Mouse (Mus musculus) frontal cortex, postnatal 36 days (tissue): Measurements from ENCODE around the gene Il31.
"Not testable (repeated sequence)": the region's sequence is repeated elsewhere in the genome, so short reads cannot be mapped to it uniquely, and the experiment has no call there.

Source experiments
- DNase-seq, 2 experiments: peaks; one replicate each; pipeline ENCODE4 v3.0.0; 2022; ENCODE audit warnings: low spot score in 2 of 2

Il31 gene

GRCm38 (mm10) chr5:123489112-123489785 lies at the start of gene Il31, which contains the start of gene Lrrc43:
Gene Il31 (minus strand): TSS chr5:123489489.
Gene Lrrc43 (plus strand): TSS chr5:123489305.
- no peak for DNase-seq

- no peak for DNase-seq
Observed at GRCm38 (mm10) chr5:123533801-123534200, 44.5 kb upstream of the Il31 start.

GRCm38 (mm10) chr5:123530056-123530455 lies 40.8 kb upstream of the Il31 start:
- DNase-seq = no peak

- DNase-seq = no peak
Observed at GRCm38 (mm10) chr5:123528641-123529040, 39.4 kb upstream of the Il31 start.

GRCm38 (mm10) chr5:123525916-123526495 lies 36.7 kb upstream of the Il31 start:
- DNase-seq = no peak

- DNase-seq = no peak
Observed at GRCm38 (mm10) chr5:123525281-123525680, 36.0 kb upstream of the Il31 start, which contains the start of gene Gm49027. Gene Gm49027 (minus strand): TSS chr5:123525488.

- no peak for DNase-seq
Observed at GRCm38 (mm10) chr5:123524393-123524750, 35.1 kb upstream of the Il31 start.

- DNase-seq = peak; percentile 97 to 98
Observed at GRCm38 (mm10) chr5:123523692-123524392, 34.6 kb upstream of the Il31 start, which contains the start of gene Diablo. Gene Diablo (minus strand): TSS chr5:123524176.

GRCm38 (mm10) chr5:123522166-123522565 lies 32.9 kb upstream of the Il31 start:
- DNase-seq = no peak

- no peak for DNase-seq
Observed at GRCm38 (mm10) chr5:123521621-123522020, 32.3 kb upstream of the Il31 start.

GRCm38 (mm10) chr5:123520666-123521065 lies 31.4 kb upstream of the Il31 start:
- no peak for DNase-seq

- DNase-seq = no peak
Observed at GRCm38 (mm10) chr5:123514871-123515270, 25.6 kb upstream of the Il31 start.

GRCm38 (mm10) chr5:123512102-123512501 lies 22.8 kb upstream of the Il31 start:
- DNase-seq = no peak

GRCm38 (mm10) chr5:123511426-123511825 lies 22.1 kb upstream of the Il31 start:
- not testable (repeated sequence) for DNase-seq

- DNase-seq = no peak
Observed at GRCm38 (mm10) chr5:123510160-123510559, 20.9 kb upstream of the Il31 start, which contains the start of gene B3gnt4. Gene B3gnt4 (plus strand): TSS chr5:123510460.

GRCm38 (mm10) chr5:123508921-123509320 lies 19.6 kb upstream of the Il31 start:
- DNase-seq = no peak

GRCm38 (mm10) chr5:123507936-123508723 lies 18.8 kb upstream of the Il31 start:
- peak; percentile 68 to 84 for DNase-seq

- DNase-seq = no peak
Observed at GRCm38 (mm10) chr5:123501973-123502372, 12.7 kb upstream of the Il31 start.

GRCm38 (mm10) chr5:123499717-123500116 lies 10.4 kb upstream of the Il31 start:
- DNase-seq = peak in 1 of 2 experiments; percentile 63

GRCm38 (mm10) chr5:123489935-123490334 lies 646 bp upstream of the Il31 start:
- no peak for DNase-seq

- DNase-seq = no peak
Observed at GRCm38 (mm10) chr5:123487659-123488395, 1.5 kb downstream of the Il31 start.
